ENCODE assay signal across 22 mouse cellular contexts in the genomic region with DNA sequence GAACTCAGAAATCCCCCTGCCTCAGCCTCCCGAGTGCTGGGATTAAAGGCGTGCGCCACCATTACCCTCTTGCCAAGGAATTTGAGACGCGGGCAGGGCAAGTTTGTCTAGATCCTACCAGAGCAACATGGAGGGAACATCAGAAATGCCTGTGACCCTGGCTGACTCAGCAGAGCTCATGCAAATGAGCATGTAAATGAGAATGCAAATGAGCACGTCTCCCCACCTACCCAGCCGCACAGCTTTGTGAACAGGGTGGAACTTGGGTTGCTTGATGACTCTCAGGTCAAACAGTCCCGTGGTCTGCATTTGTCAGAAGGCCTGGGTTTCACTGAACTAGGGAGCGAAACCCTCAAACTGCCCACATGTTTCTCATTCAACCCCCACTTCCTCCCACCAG.
"Had no signal": no experiment of that assay in that cellular context is flagged by ENCODE, and none has a peak within 500 bp of the region (broad histone marks: within the 10 kb centered on the region; RNA-seq: fewer than 3 reads in every experiment).

No protein-coding gene starts in this region.

- H3K27me3 ChIP-seq: limb, embryonic 13.5 days; liver, embryonic 12.5 days; liver, embryonic 15.5 days; lung, embryonic 15.5 days; midbrain, embryonic 13.5 days; neural tube, embryonic 13.5 days; stomach, embryonic 15.5 days had no signal

- H3K4me3 ChIP-seq: layer of hippocampus, adult 2 months; limb, embryonic 10.5 days; limb, embryonic 13.5 days; liver, embryonic 12.5 days; liver, embryonic 15.5 days; lung, embryonic 15.5 days; megakaryocyte, embryonic 14.5 days; midbrain, embryonic 10.5 days; midbrain, embryonic 13.5 days; myocyte; neural tube, embryonic 13.5 days; stomach, embryonic 15.5 days had no signal

- H3K4me2 ChIP-seq: limb, embryonic 13.5 days; liver, embryonic 12.5 days; liver, embryonic 15.5 days; lung, embryonic 15.5 days; midbrain, embryonic 13.5 days; neural tube, embryonic 13.5 days; stomach, embryonic 15.5 days had no signal

- H3K9ac ChIP-seq: limb, embryonic 13.5 days; liver, embryonic 12.5 days; liver, embryonic 15.5 days; lung, embryonic 15.5 days; midbrain, embryonic 13.5 days; neural tube, embryonic 13.5 days; stomach, embryonic 15.5 days had no signal

- H3K9me3 ChIP-seq: limb, embryonic 10.5 days; limb, embryonic 13.5 days; liver, embryonic 12.5 days; liver, embryonic 15.5 days; lung, embryonic 15.5 days; midbrain, embryonic 10.5 days; midbrain, embryonic 13.5 days; stomach, embryonic 15.5 days had no signal

- ATAC-seq: liver, embryonic 12.5 days; midbrain, embryonic 13.5 days; midbrain, embryonic 16.5 days had no signal

- H3K36me3 ChIP-seq: limb, embryonic 10.5 days; limb, embryonic 13.5 days; liver, embryonic 12.5 days; liver, embryonic 15.5 days; lung, embryonic 15.5 days; midbrain, embryonic 10.5 days; midbrain, embryonic 13.5 days; neural tube, embryonic 13.5 days; stomach, embryonic 15.5 days had no signal

- H3K27ac ChIP-seq: layer of hippocampus, adult 2 months; limb, embryonic 10.5 days; limb, embryonic 13.5 days; liver, embryonic 12.5 days; liver, embryonic 15.5 days; lung, embryonic 15.5 days; midbrain, embryonic 10.5 days; midbrain, embryonic 13.5 days; neural tube, embryonic 13.5 days; stomach, embryonic 15.5 days had no signal

- H3K4me1 ChIP-seq: limb, embryonic 10.5 days; limb, embryonic 13.5 days; liver, embryonic 12.5 days; liver, embryonic 15.5 days; lung, embryonic 15.5 days; megakaryocyte, embryonic 14.5 days; midbrain, embryonic 10.5 days; midbrain, embryonic 13.5 days; neural tube, embryonic 13.5 days had no signal

- DNase-seq: kidney, postnatal 25 days; liver; lung, adult 18-20 months; lung, postnatal 10 days; lung, postnatal 36 days; retina, postnatal 1 day; right cerebral cortex, postnatal 25 days; spleen, adult 18-20 months; thymus, postnatal 36 days had no signal
